Mouse (Mus musculus) kidney, adult 2 months (tissue): ENCODE measurements around the gene Spryd3.

Experiments used
- CTCF ChIP-seq: fragments of 200-500 bp; conservative IDR thresholded peaks from 2 replicates; pipeline ENCODE4 v1.5.1; 2011; ENCODE audit warnings: low read depth, mild to moderate bottlenecking, control low read depth, low read length, moderate library complexity, mixed read lengths; ENCODE audit not compliant: insufficient read depth, insufficient read length
- POLR2A ChIP-seq: fragments of 200-500 bp; IDR thresholded peaks from one replicate; pipeline ENCODE4 v1.6.1; 2011; ENCODE audit warnings: low read depth, low read length, control low read depth

GRCm38 (mm10) chr15:102163900-102164693 lies 28.1 kb upstream of the Spryd3 start:
- TF ChIP-seq POLR2A, result no peak
- TF ChIP-seq CTCF, result peak; percentile 28; the same call in 1 of the 2 replicates
